Mouse (Mus musculus): ENCODE results near the gene Htr3a. TPM values are rescaled to one million over a fixed set of nuclear protein-coding genes. Genes with fewer than 3 reads are reported as not detected.

The Htr3a gene
- 1.7 and 2.1 TPM in 2 replicates for polyA plus RNA-seq (2015; fragmentation: Nextera tagmentation; extraction: Ambion mirVana)

GRCm38 (mm10) chr9:48910885-48911537 is at the start of gene Htr3a:
TSS of gene Htr3a (minus strand) at chr9:48911099.
- H3K4me1 ChIP-seq, result peaks cover 21% of the 10 kb centered on the region
- H3K27me3 ChIP-seq, result peaks cover 59% of the 10 kb centered on the region
- H3K36me3 ChIP-seq, result no peaks in the 10 kb centered on the region
- no peak within 1 kb of the TSS for H3K9ac ChIP-seq
- H3K9me3 ChIP-seq, result no peaks in the 10 kb centered on the region
- H3K4me3 ChIP-seq, result no peak within 1 kb of the TSS; the same call in 1 of the 2 replicates
- 2% methylated on average over 9 of the region's 9 CpGs for WGBS
- H3K4me2 ChIP-seq (replicated peaks), result peak within 1 kb of the TSS; percentile 49
- peak; percentile 90 for ATAC-seq (ENCODE audit: low FRiP score, low read depth)
- no peak within 1 kb of the TSS; the same call in 1 of the 2 replicates for H3K27ac ChIP-seq

GRCm38 (mm10) chr9:48947565-48947964 is 36.7 kb upstream of the Htr3a start:
- ATAC-seq (ENCODE audit: low FRiP score, low read depth), result no peak
- H3K27ac ChIP-seq, result no peak overlapping the region
- no peak overlapping the region for H3K4me3 ChIP-seq
- H3K9me3 ChIP-seq, result no peaks in the 10 kb centered on the region
- no peak overlapping the region for H3K4me2 ChIP-seq (replicated peaks)
- no peaks in the 10 kb centered on the region for H3K27me3 ChIP-seq
- no peaks in the 10 kb centered on the region for H3K4me1 ChIP-seq
- H3K36me3 ChIP-seq, result no peaks in the 10 kb centered on the region
- WGBS, result 88% methylated on average over 4 of the region's 4 CpGs
- no peak overlapping the region for H3K9ac ChIP-seq

- Histone ChIP-seq H3K4me3 (no peak overlapping the region), H3K36me3 (no peaks in the 10 kb centered on the region), H3K9me3 (no peaks in the 10 kb centered on the region), H3K27ac (no peak overlapping the region), H3K4me1 (no peaks in the 10 kb centered on the region), H3K27me3 (no peaks in the 10 kb centered on the region), H3K9ac (no peak overlapping the region), H3K4me2 (replicated peaks) (no peak overlapping the region)
- 80% methylated on average over 1 of the region's 1 CpGs for WGBS
- ATAC-seq (ENCODE audit: low FRiP score, low read depth), result no peak
Observed at GRCm38 (mm10) chr9:48942349-48942748, 31.4 kb upstream of the Htr3a start.

GRCm38 (mm10) chr9:48929436-48929835 is 18.5 kb upstream of the Htr3a start:
- 84% methylated on average over 5 of the region's 5 CpGs for WGBS
- peaks cover 4% of the 10 kb centered on the region; the same call in 1 of the 2 replicates for H3K4me1 ChIP-seq
- no peak for ATAC-seq (ENCODE audit: low FRiP score, low read depth)
- no peaks in the 10 kb centered on the region for H3K36me3 ChIP-seq
- peaks cover 54% of the 10 kb centered on the region for H3K27me3 ChIP-seq
- no peaks in the 10 kb centered on the region for H3K9me3 ChIP-seq
- H3K27ac ChIP-seq, result no peak overlapping the region
- H3K4me3 ChIP-seq, result no peak overlapping the region
- H3K4me2 ChIP-seq (replicated peaks), result no peak overlapping the region
- H3K9ac ChIP-seq, result no peak overlapping the region

- Histone ChIP-seq H3K4me1 (peaks cover 4% of the 10 kb centered on the region; the same call in 1 of the 2 replicates), H3K27me3 (peaks cover 54% of the 10 kb centered on the region), H3K9me3 (no peaks in the 10 kb centered on the region), H3K4me3 (no peak overlapping the region), H3K27ac (no peak overlapping the region), H3K9ac (no peak overlapping the region), H3K4me2 (replicated peaks) (no peak overlapping the region), H3K36me3 (no peaks in the 10 kb centered on the region)
- no peak for ATAC-seq (ENCODE audit: low FRiP score, low read depth)
- WGBS, result 50% methylated on average over 3 of the region's 3 CpGs
Observed at GRCm38 (mm10) chr9:48928781-48929180, 17.9 kb upstream of the Htr3a start.

- peak; percentile 54; the same call in 1 of the 2 replicates for ATAC-seq (ENCODE audit: low FRiP score, low read depth)
- 50% methylated on average over 18 of the region's 18 CpGs for WGBS
- Histone ChIP-seq H3K4me1 (peaks cover 24% of the 10 kb centered on the region), H3K9me3 (no peaks in the 10 kb centered on the region), H3K4me3 (no peak overlapping the region), H3K9ac (no peak overlapping the region; the same call in 1 of the 2 replicates), H3K4me2 (replicated peaks) (no peak overlapping the region), H3K27me3 (peaks cover 67% of the 10 kb centered on the region), H3K36me3 (no peaks in the 10 kb centered on the region), H3K27ac (no peak overlapping the region)
Observed at GRCm38 (mm10) chr9:48916011-48916788, 5.3 kb upstream of the Htr3a start.

- Histone ChIP-seq H3K4me1 (no peaks in the 10 kb centered on the region), H3K27ac (no peak overlapping the region), H3K27me3 (peaks cover 31% of the 10 kb centered on the region), H3K4me3 (no peak overlapping the region), H3K9me3 (no peaks in the 10 kb centered on the region), H3K9ac (no peak overlapping the region), H3K4me2 (replicated peaks) (no peak overlapping the region), H3K36me3 (no peaks in the 10 kb centered on the region)
- no peak for ATAC-seq (ENCODE audit: low FRiP score, low read depth)
- WGBS, result 80% methylated on average over 5 of the region's 5 CpGs
Observed at GRCm38 (mm10) chr9:48904421-48904820, 6.5 kb downstream of the Htr3a start.

GRCm38 (mm10) chr9:48903766-48904165 is 7.1 kb downstream of the Htr3a start:
- H3K9ac ChIP-seq, result no peak overlapping the region
- H3K36me3 ChIP-seq, result no peaks in the 10 kb centered on the region
- H3K27me3 ChIP-seq, result peaks cover 25% of the 10 kb centered on the region
- H3K4me2 ChIP-seq (replicated peaks), result no peak overlapping the region
- no peak overlapping the region for H3K27ac ChIP-seq
- H3K9me3 ChIP-seq, result no peaks in the 10 kb centered on the region
- no peak for ATAC-seq (ENCODE audit: low FRiP score, low read depth)
- H3K4me1 ChIP-seq, result no peaks in the 10 kb centered on the region
- no peak overlapping the region for H3K4me3 ChIP-seq
- WGBS, result 76% methylated on average over 2 of the region's 2 CpGs

- Histone ChIP-seq H3K4me3 (no peak overlapping the region), H3K4me1 (peaks cover 6% of the 10 kb centered on the region), H3K27ac (no peak overlapping the region), H3K4me2 (replicated peaks) (no peak overlapping the region), H3K9me3 (no peaks in the 10 kb centered on the region), H3K9ac (no peak overlapping the region), H3K27me3 (peaks cover 54% of the 10 kb centered on the region), H3K36me3 (no peaks in the 10 kb centered on the region)
- ATAC-seq (ENCODE audit: low FRiP score, low read depth), result no peak
- WGBS, result 23% methylated on average over 8 of the region's 8 CpGs
Observed at GRCm38 (mm10) chr9:48898551-48898950, 12.3 kb downstream of the Htr3a start.

- H3K27me3 ChIP-seq, result peaks cover 61% of the 10 kb centered on the region
- H3K9me3 ChIP-seq, result no peaks in the 10 kb centered on the region
- H3K4me3 ChIP-seq, result no peak overlapping the region
- no peak overlapping the region for H3K9ac ChIP-seq
- H3K4me1 ChIP-seq, result peaks cover 6% of the 10 kb centered on the region
- H3K36me3 ChIP-seq, result no peaks in the 10 kb centered on the region
- H3K4me2 ChIP-seq (replicated peaks), result no peak overlapping the region
- no peak for ATAC-seq (ENCODE audit: low FRiP score, low read depth)
- no peak overlapping the region for H3K27ac ChIP-seq
- 23% methylated on average over 18 of the region's 18 CpGs for WGBS
Observed at GRCm38 (mm10) chr9:48895819-48896536, 14.9 kb downstream of the Htr3a start.

GRCm38 (mm10) chr9:48894755-48895154 is 16.1 kb downstream of the Htr3a start:
- ATAC-seq (ENCODE audit: low FRiP score, low read depth), result no peak
- WGBS, result 72% methylated on average over 6 of the region's 6 CpGs
- H3K27ac ChIP-seq, result no peak overlapping the region
- no peak overlapping the region for H3K9ac ChIP-seq
- peaks cover 68% of the 10 kb centered on the region for H3K27me3 ChIP-seq
- no peak overlapping the region for H3K4me3 ChIP-seq
- H3K9me3 ChIP-seq, result no peaks in the 10 kb centered on the region
- no peak overlapping the region for H3K4me2 ChIP-seq (replicated peaks)
- H3K36me3 ChIP-seq, result no peaks in the 10 kb centered on the region
- H3K4me1 ChIP-seq, result peaks cover 6% of the 10 kb centered on the region

GRCm38 (mm10) chr9:48893986-48894385 is 16.9 kb downstream of the Htr3a start:
- ATAC-seq (ENCODE audit: low FRiP score, low read depth), result no peak
- Histone ChIP-seq H3K9ac (no peak overlapping the region), H3K4me1 (peaks cover 6% of the 10 kb centered on the region), H3K27me3 (peaks cover 74% of the 10 kb centered on the region), H3K36me3 (no peaks in the 10 kb centered on the region), H3K27ac (no peak overlapping the region), H3K9me3 (no peaks in the 10 kb centered on the region), H3K4me2 (replicated peaks) (no peak overlapping the region), H3K4me3 (no peak overlapping the region)
- WGBS, result 23% methylated on average over 3 of the region's 3 CpGs
